Mouse (Mus musculus): ENCODE measurements around the gene Fshr. TPM values are rescaled to one million over a fixed set of nuclear protein-coding genes. Genes with fewer than 3 reads are reported as not detected.
A peak's percentile ranks its signal among the peaks of the same experiment; 100 is the strongest.
"Not testable (repeated sequence)": the region's sequence is repeated elsewhere in the genome, so short reads cannot be mapped to it uniquely, and the experiment has no call there.

Fshr gene
- 0.04 TPM in 1 of 2 replicates, not detected in the other for polyA plus RNA-seq (2012; rRNA removed)

DNA sequence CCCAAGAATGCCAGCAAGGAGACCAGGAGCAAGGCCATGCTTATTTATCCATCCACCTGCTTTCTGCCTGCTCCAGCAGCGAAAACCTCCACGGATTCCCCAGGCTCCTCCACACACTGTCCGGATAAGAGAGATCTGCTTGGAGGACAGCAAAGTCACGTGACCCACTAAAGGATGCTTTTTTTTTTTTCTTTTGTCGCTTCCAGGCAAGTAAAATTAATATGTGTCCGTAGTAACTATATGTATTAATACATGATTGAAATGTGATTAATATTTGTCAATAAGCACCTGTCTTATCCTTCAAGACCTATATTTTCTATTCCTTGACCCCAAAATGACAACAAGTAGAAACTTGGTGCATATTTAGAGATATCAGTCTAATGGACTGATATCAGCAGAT, at the start of gene Fshr:
Fshr (minus strand) TSS at position 101 of the 400 bp plus-strand sequence.
- no peak for DNase-seq (ENCODE audit: extremely low spot score in 1 of 2, low spot score in 1 of 2)

DNA sequence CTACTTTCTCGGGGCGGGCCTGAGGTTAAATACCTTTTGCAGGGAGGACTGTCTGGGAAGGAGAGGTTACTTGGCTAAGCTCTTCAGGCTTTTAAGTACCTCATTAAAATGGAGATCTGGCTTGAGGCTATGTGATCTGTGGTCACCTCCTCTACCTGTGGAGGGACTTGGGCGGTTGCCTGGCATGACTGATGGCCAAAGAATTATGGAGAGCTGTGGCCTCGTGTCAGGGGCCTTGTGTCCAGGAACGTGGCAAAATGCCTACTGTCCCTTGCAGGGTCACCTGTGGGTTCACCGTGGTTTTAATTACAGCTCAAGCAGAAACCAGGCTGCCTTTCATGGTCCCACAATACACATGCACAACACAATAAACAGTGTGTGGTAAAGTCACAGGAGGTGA, 1.7 kb upstream of the Fshr start:
- DNase-seq (ENCODE audit: extremely low spot score in 1 of 2, low spot score in 1 of 2): no peak

DNA sequence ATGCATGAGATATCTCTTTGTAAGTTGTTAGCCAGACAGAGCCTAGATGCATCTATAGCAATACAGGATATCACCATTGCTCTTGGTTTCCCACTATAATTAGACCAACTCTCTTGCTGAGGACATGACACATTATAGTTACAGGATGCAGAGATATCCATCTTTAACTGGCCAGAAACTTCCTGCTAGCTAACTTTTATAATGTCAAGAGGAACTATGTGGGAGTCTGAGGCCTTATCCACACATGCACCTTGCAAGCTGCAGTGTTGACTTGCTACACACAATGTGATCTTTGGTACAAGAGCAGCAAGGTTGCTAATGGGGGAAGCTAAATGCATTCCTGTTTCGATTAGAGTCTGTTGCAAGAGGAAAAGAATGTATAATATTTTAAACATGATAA, 26.9 kb downstream of the Fshr start:
- no peak for DNase-seq (ENCODE audit: extremely low spot score in 1 of 2, low spot score in 1 of 2)

DNA sequence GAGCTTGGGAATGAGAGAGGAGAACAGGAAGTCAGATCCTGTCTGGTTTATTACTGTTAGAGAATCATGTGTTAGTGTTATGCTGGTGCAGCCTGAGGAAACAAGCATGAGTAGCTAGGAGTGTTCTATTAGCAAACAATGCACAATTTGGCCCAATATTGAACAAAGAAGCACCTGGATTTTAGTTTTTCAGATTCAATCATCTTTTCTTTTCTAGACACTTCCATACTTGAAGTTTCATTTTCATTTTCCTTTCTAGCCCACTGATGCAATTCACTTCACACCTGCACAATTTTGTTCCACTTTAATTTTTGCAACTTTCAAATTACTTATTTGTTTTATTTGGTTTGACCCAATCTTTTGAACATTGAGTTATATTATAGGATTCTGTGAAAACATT, 35.7 kb downstream of the Fshr start:
- DNase-seq (ENCODE audit: extremely low spot score in 1 of 2, low spot score in 1 of 2): no peak

DNA sequence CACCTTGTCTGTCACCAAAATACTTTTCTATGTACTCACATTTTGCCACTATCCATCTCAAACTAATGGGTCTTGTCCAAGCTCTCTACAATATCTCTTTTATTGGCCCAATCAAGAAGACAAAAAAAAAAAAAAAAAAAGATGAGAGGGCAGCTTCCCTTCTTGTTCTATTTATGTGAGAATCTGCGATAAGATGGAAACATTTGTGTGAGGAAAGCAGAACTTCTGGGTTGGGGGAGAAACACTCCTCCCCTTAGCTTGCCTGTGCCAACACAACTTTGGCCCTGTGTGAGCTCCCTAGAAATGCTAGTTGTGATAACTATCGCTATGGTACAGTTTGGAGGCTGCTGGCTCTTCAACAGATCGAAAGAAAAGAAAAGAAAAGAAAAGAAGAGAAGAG, 38.0 kb downstream of the Fshr start:
- DNase-seq (ENCODE audit: extremely low spot score in 1 of 2, low spot score in 1 of 2): no peak

DNA sequence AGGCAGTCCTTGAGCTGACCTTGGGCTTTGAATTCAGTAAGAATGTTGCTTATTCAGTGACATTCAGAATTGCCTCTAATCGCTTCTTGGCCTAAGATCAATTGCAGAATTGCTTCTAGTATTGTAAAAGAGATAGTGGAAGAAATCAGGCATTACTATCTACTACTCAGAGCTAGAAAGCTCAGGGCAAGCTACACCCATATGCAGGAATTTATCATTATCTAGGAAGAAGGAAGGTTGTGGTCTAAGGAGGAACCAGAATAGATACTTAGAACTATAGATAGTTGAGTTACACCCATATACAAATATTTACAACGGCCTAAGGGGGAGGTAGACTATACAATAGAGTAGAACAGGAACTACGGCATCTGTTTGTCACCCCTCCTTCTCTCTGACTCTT, 41.1 kb downstream of the Fshr start:
- DNase-seq (ENCODE audit: extremely low spot score in 1 of 2, low spot score in 1 of 2): not testable (repeated sequence)

DNA sequence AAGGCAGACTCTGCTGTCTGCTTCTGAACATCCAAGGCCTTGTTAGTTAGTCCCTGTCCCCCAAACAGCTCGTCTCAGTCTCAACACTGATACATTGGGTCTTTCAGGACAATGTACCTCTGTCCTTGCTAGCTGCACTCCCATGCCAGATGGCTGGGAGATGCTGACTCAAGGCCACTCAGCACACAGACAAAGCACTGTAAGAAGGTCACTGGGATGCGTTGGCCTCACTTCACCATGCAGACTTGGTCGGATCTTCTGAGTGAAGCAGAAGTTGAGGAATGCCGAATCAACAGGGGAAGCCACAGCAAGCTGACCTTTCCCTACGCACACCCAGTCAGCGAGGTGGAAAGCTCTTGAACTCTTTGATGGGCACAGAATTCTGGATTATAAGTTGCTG, 55.7 kb downstream of the Fshr start:
- no peak for DNase-seq (ENCODE audit: extremely low spot score in 1 of 2, low spot score in 1 of 2)

DNA sequence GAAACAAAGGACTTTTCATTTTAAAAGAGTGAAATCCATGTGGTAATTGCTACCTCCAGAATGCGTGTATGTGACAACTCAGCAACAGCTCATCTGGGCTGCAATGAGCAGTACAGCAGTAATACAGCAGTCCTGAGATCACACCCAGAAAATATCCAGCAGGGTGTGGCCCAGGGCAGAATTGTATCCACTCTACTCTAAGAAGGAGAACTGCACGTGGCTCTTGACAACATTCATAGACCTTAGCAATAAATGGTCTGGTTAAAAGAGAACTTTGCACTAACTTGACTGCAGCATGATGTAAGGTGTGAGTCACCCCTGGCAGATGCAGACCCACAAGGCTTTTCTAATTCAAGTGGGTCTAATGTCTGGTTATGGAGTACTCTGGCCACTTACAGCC, 80.5 kb downstream of the Fshr start:
- DNase-seq (ENCODE audit: extremely low spot score in 1 of 2, low spot score in 1 of 2): no peak

DNA sequence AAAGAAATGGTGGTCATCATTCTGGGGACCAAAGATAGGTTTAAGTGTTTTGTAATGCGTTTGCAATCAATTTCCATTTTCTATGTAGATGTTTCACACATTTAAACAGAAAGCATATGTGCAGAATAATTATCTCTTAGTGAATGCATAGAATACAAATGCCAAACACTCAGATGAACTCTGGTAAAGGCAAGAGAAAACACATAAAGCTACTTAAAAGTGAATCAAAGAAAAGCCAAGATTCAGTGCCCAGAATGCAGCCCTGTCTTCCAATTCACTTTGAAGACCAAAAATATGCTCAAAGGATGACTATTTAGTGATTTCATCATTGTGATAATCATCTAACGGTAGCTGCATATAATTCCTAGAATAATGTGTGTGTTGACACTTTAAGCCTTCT, 81.2 kb downstream of the Fshr start:
- peak in 1 of 2 experiments; percentile 11 for DNase-seq (ENCODE audit: extremely low spot score in 1 of 2, low spot score in 1 of 2)

DNA sequence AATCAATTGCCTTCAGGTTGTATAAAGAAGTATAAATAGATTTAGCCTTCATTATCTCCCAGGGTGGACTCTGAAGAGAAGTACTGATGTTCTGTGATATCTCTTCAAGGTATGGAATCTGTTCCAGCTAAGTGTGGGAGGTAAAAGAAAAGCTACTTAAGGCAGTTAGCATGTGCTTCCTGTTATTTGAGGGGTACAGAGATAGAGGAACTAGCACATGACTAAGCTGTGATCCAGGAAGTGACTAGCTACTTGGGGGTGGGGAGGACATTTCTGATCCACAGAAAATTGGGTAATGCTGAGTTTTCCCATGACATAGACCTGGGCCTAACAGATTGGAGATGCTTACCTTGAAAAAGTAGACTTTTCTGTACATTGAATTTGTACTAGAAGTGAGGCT, 86.5 kb downstream of the Fshr start:
- DNase-seq (ENCODE audit: extremely low spot score in 1 of 2, low spot score in 1 of 2): no peak

DNA sequence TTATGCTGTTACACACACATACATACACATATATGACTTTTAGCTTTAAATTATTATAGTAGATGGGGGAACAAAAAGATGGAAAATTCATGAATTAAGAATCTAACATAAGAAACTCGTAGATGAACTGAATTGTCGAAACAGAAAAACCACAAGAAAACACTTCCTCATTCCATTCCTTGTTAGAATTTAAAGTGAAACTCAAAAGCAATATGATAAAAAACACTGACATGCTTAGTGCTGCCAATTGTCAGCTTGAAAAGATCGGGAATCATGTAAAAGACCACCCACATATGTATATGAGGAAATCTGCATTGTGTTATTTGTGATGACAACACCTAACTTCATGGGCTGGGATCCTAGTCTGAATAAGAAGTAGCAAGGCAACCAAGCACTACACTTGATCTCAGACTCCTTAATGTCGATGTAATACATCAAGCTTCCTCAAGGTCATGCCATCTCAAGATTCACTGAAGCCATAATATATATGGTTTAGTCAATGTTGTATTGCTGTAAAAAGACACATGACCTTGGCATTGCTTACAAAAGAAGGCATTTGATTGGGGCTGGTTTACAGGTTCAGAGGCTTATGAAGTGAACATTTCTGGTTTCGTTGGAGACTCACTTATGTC, 99.6 kb downstream of the Fshr start:
- no peak for DNase-seq (ENCODE audit: extremely low spot score in 1 of 2, low spot score in 1 of 2)

DNA sequence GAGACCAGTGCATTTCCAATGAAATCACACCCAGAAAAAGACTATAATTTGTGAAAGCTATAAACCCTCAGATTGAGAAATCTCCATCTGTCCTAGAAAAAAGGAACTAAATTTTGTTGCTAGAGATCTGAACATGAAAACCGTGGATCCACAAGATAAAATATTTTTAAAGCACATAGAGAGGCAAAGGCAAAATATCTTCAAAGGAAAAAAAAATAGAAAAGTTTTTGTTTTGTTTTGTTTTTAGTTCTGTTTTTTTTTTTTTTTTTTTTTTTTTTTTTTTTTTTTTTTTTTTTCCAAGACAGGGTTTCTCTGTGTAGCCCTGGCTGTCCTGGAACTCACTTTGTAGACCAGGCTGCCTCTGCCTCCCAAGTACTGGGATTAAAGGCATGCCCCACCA, 100.7 kb downstream of the Fshr start:
- not testable (repeated sequence) for DNase-seq (ENCODE audit: extremely low spot score in 1 of 2, low spot score in 1 of 2)

DNA sequence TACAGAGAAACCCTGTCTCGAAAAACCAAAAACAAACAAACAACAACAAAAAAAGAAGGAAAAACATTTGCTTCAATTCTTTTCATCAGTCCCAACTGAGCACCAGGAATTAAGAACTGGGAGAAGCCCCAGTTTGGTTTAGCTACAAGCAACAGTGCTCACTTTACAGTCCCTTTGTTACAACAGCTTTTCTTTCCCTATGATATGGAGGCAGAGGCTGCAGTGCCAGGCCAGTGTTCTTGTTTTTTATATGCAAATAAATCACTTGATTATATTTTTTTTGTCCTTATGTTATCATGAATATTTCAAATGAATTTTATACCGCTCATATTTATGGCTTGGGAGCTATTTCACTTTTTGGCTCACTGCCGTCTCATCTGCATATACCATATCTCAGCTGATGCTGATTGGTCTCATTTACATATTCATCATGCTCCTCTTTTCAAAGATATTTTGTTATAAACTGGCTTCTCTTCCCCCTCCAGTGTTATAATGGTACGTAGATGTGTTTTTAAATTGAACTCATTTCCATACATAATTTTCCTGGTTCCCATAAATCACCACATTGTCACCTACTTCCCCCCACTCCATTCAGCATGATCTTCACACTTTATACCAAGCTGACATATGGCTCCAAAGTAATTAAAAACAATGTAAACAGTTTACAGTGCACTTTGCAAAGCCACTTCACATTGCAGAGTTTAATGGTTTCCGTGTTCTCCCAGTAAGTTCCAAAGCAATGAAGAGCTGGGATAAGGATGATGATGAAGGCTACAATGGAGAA, 110.6 kb downstream of the Fshr start:
- DNase-seq (ENCODE audit: extremely low spot score in 1 of 2, low spot score in 1 of 2): peak in 1 of 2 experiments; percentile 33

DNA sequence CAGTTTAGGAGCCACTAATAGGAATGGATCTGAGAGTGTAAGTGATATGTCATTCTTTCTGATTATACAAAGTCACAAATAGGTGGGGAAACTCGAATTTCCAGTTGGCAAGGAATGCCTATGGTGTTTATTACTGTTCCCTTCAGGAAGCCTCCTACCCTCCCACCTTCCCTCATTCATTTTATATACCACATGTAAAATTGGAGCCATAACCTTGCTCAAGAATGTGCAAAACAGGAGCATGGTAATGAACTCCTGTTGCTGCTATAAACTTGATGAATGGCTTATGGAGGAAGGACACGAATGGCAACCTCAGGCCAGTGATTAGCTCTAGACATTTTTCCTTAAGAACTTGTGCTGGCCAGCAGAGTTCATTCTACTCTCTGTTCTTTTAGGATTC, 117.6 kb downstream of the Fshr start:
- DNase-seq (ENCODE audit: extremely low spot score in 1 of 2, low spot score in 1 of 2): no peak

DNA sequence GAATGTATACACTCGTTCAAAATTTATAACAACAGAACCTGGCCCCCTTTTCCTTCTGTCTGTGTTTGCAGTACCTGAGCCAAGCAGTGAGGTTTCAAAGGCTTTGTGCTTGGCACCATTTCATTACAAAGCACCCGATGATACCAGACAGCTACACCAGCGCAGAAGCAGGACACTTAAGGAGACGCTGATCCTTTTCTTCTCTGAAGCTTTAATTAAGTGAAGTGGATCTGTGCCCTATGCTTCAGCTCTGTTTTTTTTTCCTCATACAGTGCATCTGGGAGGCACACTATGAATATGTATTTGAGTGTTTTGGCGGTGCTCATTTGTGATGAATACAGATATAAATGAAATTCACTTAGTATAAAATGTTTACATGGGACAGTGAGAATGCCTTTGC, 120.8 kb downstream of the Fshr start:
- no peak for DNase-seq (ENCODE audit: extremely low spot score in 1 of 2, low spot score in 1 of 2)

DNA sequence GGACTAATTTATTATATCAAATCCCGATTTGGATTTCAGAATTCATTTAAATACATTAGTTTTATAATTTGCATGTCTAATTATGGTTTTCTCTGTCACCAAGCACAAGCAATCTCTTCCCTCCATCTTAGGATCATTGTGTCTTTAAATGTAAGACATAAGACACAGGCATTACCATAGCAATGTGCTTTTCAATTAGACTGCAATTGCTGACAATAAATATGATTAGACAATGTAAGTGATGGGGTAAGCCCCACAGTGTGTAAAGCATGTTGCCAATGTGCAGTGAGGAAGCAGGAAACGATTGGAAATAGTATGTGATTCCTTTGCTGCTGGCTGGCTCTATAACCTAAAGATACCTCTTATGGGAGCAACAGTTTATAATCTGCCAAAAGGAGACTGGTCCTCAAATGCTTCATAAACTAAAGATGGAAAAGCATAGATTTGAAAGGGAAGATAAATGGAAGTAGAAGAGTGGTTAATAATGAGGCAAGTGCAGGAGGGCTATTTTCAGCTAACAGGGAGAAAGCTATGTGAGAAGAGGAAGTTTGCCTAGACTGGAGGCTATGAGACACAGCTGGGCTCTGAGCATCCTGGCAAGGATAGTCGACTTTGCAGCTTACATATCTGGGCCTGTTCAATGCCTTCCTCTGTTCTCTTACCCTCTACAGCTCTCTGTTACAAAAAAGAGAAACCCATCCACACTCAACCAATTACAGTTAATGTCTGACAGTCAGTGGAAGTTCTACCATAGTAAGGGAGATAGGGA, 136.0 kb downstream of the Fshr start:
- no peak for DNase-seq (ENCODE audit: extremely low spot score in 1 of 2, low spot score in 1 of 2)

DNA sequence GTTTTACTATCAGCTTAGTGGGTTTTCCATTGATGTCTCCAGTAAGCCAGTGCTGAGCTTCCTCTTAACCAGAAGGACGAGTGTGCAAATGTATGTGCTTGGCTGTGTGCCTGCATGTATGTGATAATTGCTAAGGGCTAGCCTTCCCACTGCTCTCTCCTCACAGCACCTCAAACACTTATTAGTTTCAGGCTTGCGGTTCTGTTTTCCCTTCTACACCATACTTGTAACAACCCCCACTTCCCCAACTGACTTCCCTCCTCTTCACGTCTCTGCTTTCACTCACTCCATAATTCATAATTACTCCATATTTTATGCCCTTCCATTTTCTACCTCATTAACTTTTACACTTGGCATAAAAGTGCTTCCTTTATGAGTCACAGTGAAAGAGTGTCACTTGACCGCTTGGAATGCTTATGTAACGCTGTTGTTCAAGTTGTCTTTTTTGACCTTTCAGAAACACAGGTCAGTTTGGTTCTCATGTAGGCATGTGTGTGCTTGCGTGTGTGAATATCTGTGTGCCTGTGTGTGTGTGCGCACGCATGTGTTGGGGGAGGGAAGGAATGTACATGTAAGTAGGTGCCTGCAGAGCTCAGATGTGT, 138.0 kb downstream of the Fshr start:
- DNase-seq (ENCODE audit: extremely low spot score in 1 of 2, low spot score in 1 of 2): no peak

DNA sequence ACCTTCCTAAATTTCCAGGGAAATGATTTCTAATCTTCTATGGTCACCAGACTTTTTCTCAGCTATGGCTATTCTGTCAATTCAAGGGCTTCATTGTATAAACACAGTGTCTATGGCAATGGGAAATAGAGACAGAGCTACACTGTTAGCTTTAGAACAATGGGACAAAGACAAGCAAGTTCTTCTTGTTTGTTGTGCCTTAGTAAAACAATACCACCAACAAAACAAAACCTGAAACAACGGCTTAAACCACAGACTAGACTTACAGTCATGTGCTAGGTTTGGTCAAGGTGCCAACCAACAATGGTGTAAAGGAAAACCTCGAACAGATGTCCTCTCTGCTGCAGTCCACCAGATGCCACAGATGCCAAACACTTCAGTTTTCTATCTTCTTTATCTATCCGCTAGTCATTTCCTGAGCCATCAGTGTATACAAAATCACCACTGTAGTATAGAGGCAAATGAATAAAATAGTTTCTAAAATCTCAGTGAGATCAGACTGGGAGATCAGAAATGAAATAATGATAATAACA, 149.4 kb downstream of the Fshr start:
- no peak for DNase-seq (ENCODE audit: extremely low spot score in 1 of 2, low spot score in 1 of 2)

DNA sequence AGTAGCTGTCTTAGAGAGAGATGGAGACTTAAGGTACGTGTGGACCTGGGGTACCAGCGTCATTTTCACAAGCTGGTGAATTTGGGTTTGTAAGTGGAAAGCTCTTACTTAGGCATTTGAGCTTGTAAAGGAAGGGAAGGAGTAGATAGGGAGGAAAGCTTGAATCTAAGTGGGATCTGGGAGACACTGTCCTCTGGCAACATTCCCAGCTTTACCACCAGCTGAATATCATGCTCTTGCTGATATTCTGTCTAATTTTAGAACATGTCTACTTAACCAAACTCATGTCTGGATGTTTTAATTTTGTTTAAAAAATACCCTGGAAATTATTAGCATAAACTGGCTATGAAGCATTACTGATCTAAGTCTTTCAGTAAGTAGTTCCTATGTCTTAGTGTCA, 151.4 kb downstream of the Fshr start:
- DNase-seq (ENCODE audit: extremely low spot score in 1 of 2, low spot score in 1 of 2): no peak

DNA sequence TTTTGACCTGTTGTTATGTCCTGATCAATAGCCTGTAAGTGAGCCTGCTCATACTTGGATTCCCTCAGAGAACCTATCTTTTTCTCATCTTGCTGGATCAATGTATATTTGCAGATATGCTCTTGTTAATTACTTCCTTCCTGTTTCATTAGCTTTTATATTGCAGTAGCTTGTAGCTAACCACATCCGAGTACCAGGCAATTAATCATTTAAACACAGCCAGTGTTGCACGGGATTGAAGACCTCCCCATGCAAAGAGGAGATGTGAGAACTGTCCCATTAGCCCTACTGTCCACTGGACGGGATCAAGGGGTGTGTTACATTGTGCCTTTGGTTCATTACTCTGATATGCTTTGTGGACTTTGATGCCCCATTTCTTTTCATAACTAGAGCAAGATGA, 154.5 kb downstream of the Fshr start:
- no peak for DNase-seq (ENCODE audit: extremely low spot score in 1 of 2, low spot score in 1 of 2)

DNA sequence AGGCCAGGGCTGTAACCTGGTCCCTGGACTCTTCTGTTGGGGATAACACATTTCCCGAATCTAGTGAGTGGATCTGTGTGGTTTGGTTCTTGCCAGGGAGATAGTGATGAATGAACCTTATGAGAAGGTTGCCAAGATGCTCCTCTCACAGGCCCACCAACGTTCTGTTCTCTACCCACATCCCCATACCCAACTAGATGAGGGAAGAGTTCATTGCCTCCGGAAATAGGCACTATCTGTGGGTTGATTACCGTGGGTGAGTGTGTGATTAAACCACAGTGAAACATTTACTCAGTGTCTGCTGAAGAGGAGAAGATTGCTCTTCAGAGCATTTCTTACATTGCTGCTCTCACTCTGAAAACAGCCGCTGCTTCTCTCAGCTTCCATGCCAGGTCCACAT, 163.8 kb downstream of the Fshr start:
- peak; percentile 25 to 73 for DNase-seq (ENCODE audit: extremely low spot score in 1 of 2, low spot score in 1 of 2)
